Mouse (Mus musculus) lung, postnatal 10 days (tissue): ENCODE measurements around the gene Lypd9.
"Not testable (repeated sequence)": the region's sequence is repeated elsewhere in the genome, so short reads cannot be mapped to it uniquely, and the experiment has no call there.

Source experiments
- DNase-seq: peaks from one replicate; pipeline ENCODE4 v3.0.0; 2021

The Lypd9 gene

GRCm38 (mm10) chr11:58452759-58453158 is at the start of gene Lypd9:
Gene Lypd9, minus strand, starts transcription at chr11:58452923.
- DNase-seq: no peak

- not testable (repeated sequence) for DNase-seq
Measured at GRCm38 (mm10) chr11:58502472-58502871, 49.7 kb upstream of the Lypd9 start, which contains the start of gene Olfr331. Gene Olfr331, minus strand, starts transcription at chr11:58502572.

- DNase-seq: no peak
Measured at GRCm38 (mm10) chr11:58499290-58499689, 46.6 kb upstream of the Lypd9 start.

GRCm38 (mm10) chr11:58498761-58499160 is 46.0 kb upstream of the Lypd9 start:
- DNase-seq: no peak

GRCm38 (mm10) chr11:58492455-58492854 is 39.7 kb upstream of the Lypd9 start, which contains the start of gene Olfr332:
Gene Olfr332, minus strand, starts transcription at chr11:58492555.
- DNase-seq: no peak

GRCm38 (mm10) chr11:58462170-58462569 is 9.4 kb upstream of the Lypd9 start, which contains the start of gene Olfr30:
Gene Olfr30, minus strand, starts transcription at chr11:58462270.
- DNase-seq: no peak

GRCm38 (mm10) chr11:58453592-58453991 is 869 bp upstream of the Lypd9 start:
- DNase-seq: no peak

- no peak for DNase-seq
Measured at GRCm38 (mm10) chr11:58437866-58438265, 14.9 kb downstream of the Lypd9 start.

GRCm38 (mm10) chr11:58432259-58432658 is 20.5 kb downstream of the Lypd9 start, which contains the start of gene Gm12253:
Gene Gm12253, plus strand, starts transcription at chr11:58432559.
- DNase-seq: no peak

- no peak for DNase-seq
Measured at GRCm38 (mm10) chr11:58420815-58421214, 31.9 kb downstream of the Lypd9 start, which contains the start of gene 1810065E05Rik. Gene 1810065E05Rik, plus strand, starts transcription at chr11:58421111.

GRCm38 (mm10) chr11:58418336-58418735 is 34.4 kb downstream of the Lypd9 start:
- peak; percentile 13 for DNase-seq

GRCm38 (mm10) chr11:58408066-58408465 is 44.7 kb downstream of the Lypd9 start:
- no peak for DNase-seq

- DNase-seq: no peak
Measured at GRCm38 (mm10) chr11:58400655-58401054, 52.1 kb downstream of the Lypd9 start.

- no peak for DNase-seq
Measured at GRCm38 (mm10) chr11:58399985-58400645, 52.6 kb downstream of the Lypd9 start.
